25 mouse cellular contexts compared by ENCODE assay signal in genomic region chr3:129622705-129623104, GRCm38 (mm10).
"Had no signal": no experiment of that assay in that cellular context is flagged by ENCODE, and none has a peak within 500 bp of the region (broad histone marks: within the 10 kb centered on the region; RNA-seq: fewer than 3 reads in every experiment).

No protein-coding gene starts in this region.

- H3K36me3 ChIP-seq: embryonic facial prominence, embryonic 12.5 days; embryonic facial prominence, embryonic 15.5 days had no signal

- ATAC-seq: forebrain, embryonic 13.5 days; forebrain, embryonic 14.5 days; forebrain, embryonic 15.5 days; forebrain, embryonic 16.5 days; forebrain, postnatal 0 days had no signal

- H3K4me2 ChIP-seq: embryonic facial prominence, embryonic 12.5 days; embryonic facial prominence, embryonic 13.5 days; embryonic facial prominence, embryonic 15.5 days; forebrain, embryonic 12.5 days; forebrain, embryonic 13.5 days; forebrain, embryonic 15.5 days had no signal

- DNase-seq: cerebellum, adult 8-10 months; cerebellum, adult 9-10 months; cerebellum, adult 9-11 months; cerebellum, postnatal 36 days; embryo, embryonic 11 days; forebrain, postnatal 0 days; gastrocnemius, adult 2 months; gastrocnemius, postnatal 10 days; gastrocnemius, postnatal 14 days; gastrocnemius, postnatal 25 days; gastrocnemius, postnatal 36 days; heart, adult 11 months; heart, adult 18-20 months; heart, adult 2 months had no signal

- H3K9ac ChIP-seq: embryonic facial prominence, embryonic 12.5 days; embryonic facial prominence, embryonic 13.5 days; embryonic facial prominence, embryonic 15.5 days; forebrain, embryonic 12.5 days; forebrain, embryonic 13.5 days; forebrain, embryonic 15.5 days; forebrain, postnatal 0 days had no signal

- H3K4me1 ChIP-seq: embryonic facial prominence, embryonic 12.5 days; embryonic facial prominence, embryonic 15.5 days; forebrain, embryonic 12.5 days; forebrain, embryonic 13.5 days; forebrain, embryonic 15.5 days had no signal

- H3K27ac ChIP-seq: embryonic facial prominence, embryonic 10.5 days; embryonic facial prominence, embryonic 12.5 days; embryonic facial prominence, embryonic 13.5 days; embryonic facial prominence, embryonic 15.5 days; forebrain, embryonic 10.5 days; forebrain, embryonic 12.5 days; forebrain, embryonic 13.5 days; forebrain, embryonic 15.5 days; gastrocnemius, adult 2 months; heart, adult 2 months had no signal

- H3K27me3 ChIP-seq: embryonic facial prominence, embryonic 12.5 days; embryonic facial prominence, embryonic 13.5 days; embryonic facial prominence, embryonic 15.5 days; forebrain, embryonic 12.5 days; forebrain, embryonic 13.5 days; forebrain, embryonic 15.5 days had no signal

- H3K9me3 ChIP-seq: embryonic facial prominence, embryonic 10.5 days; embryonic facial prominence, embryonic 12.5 days; embryonic facial prominence, embryonic 13.5 days; embryonic facial prominence, embryonic 15.5 days; forebrain, embryonic 10.5 days; forebrain, embryonic 12.5 days; forebrain, embryonic 13.5 days; forebrain, embryonic 15.5 days had no signal

- H3K4me3 ChIP-seq: embryonic facial prominence, embryonic 10.5 days; embryonic facial prominence, embryonic 12.5 days; embryonic facial prominence, embryonic 13.5 days; embryonic facial prominence, embryonic 15.5 days; erythroblast, embryonic 14.5 days; forebrain, embryonic 10.5 days; forebrain, embryonic 12.5 days; forebrain, embryonic 13.5 days; forebrain, embryonic 15.5 days; gastrocnemius, adult 2 months; heart, adult 2 months had no signal
